Mouse (Mus musculus): ENCODE data around the gene Ptprt. TPM values are rescaled to one million over a fixed set of nuclear protein-coding genes. Genes with fewer than 3 reads are reported as not detected.
A peak's percentile ranks its signal among the peaks of the same experiment; 100 is the strongest.

The Ptprt gene
- total RNA-seq, 2 experiments from 2014 or later: 0.41 to 0.59 TPM

- intact Hi-C loops (cut with DNase I): no loop called here
- no peak for DNase-seq
Observed at GRCm38 (mm10) chr2:162613480-162613879, 47.5 kb downstream of the Ptprt start.

GRCm38 (mm10) chr2:162602721-162603120, 58.2 kb downstream of the Ptprt start:
- no peak for DNase-seq
- intact Hi-C loops (cut with DNase I): no loop called here

- intact Hi-C loops (cut with DNase I): no loop called here
- no peak for DNase-seq
Observed at GRCm38 (mm10) chr2:162591388-162591787, 69.6 kb downstream of the Ptprt start.

- intact Hi-C loops (cut with DNase I): no loop called here
- peak; percentile 11 to 35 for DNase-seq
Observed at GRCm38 (mm10) chr2:162581651-162582050, 79.3 kb downstream of the Ptprt start.

GRCm38 (mm10) chr2:162577819-162578218, 83.1 kb downstream of the Ptprt start:
- intact Hi-C loops (cut with DNase I): no loop called here
- no peak for DNase-seq

- intact Hi-C loops (cut with DNase I): no loop called here
- DNase-seq: no peak
Observed at GRCm38 (mm10) chr2:162572851-162573250, 88.1 kb downstream of the Ptprt start.

- intact Hi-C loops (cut with DNase I): no loop called here
Observed at GRCm38 (mm10) chr2:162571037-162571436, 89.9 kb downstream of the Ptprt start.

GRCm38 (mm10) chr2:162568308-162569100, 92.4 kb downstream of the Ptprt start:
- peak in 1 of 2 experiments; percentile 13 for DNase-seq
- intact Hi-C loops (cut with DNase I): no loop called here

More at GRCm38 (mm10) chr2:162571037-162571436, 89.9 kb downstream of the Ptprt start:
- no peak for DNase-seq

- intact Hi-C loops (cut with DNase I): no loop called here
- DNase-seq: no peak
Observed at GRCm38 (mm10) chr2:162548312-162548711, 112.6 kb downstream of the Ptprt start.

GRCm38 (mm10) chr2:162531638-162532037, 129.3 kb downstream of the Ptprt start:
- intact Hi-C loops (cut with DNase I): no loop called here

GRCm38 (mm10) chr2:162528911-162529310, 132.0 kb downstream of the Ptprt start:
- intact Hi-C loops (cut with DNase I): no loop called here

More at GRCm38 (mm10) chr2:162531638-162532037, 129.3 kb downstream of the Ptprt start:
- DNase-seq: no peak

GRCm38 (mm10) chr2:162515993-162516392, 145.0 kb downstream of the Ptprt start:
- intact Hi-C loops (cut with DNase I): no loop called here

More at GRCm38 (mm10) chr2:162528911-162529310, 132.0 kb downstream of the Ptprt start:
- peak in 1 of 2 experiments; percentile 3 for DNase-seq

GRCm38 (mm10) chr2:162513072-162513471, 147.9 kb downstream of the Ptprt start:
- no peak for DNase-seq
- intact Hi-C loops (cut with DNase I): no loop called here

More at GRCm38 (mm10) chr2:162515993-162516392, 145.0 kb downstream of the Ptprt start:
- no peak for DNase-seq

GRCm38 (mm10) chr2:162512094-162512493, 148.9 kb downstream of the Ptprt start:
- no peak for DNase-seq
- intact Hi-C loops (cut with DNase I): no loop called here

- DNase-seq: no peak
- intact Hi-C loops (cut with DNase I): no loop called here
Observed at GRCm38 (mm10) chr2:162509016-162509415, 151.9 kb downstream of the Ptprt start.

GRCm38 (mm10) chr2:162507664-162508063, 153.3 kb downstream of the Ptprt start:
- intact Hi-C loops (cut with DNase I): no loop called here
- DNase-seq: no peak

- no peak for DNase-seq
- intact Hi-C loops (cut with DNase I): no loop called here
Observed at GRCm38 (mm10) chr2:162504850-162505249, 156.1 kb downstream of the Ptprt start.

GRCm38 (mm10) chr2:162499501-162499915, 161.4 kb downstream of the Ptprt start:
- intact Hi-C loops (cut with DNase I): no loop called here
- no peak for DNase-seq

GRCm38 (mm10) chr2:162498191-162498590, 162.8 kb downstream of the Ptprt start:
- no peak for DNase-seq
- intact Hi-C loops (cut with DNase I): no loop called here

GRCm38 (mm10) chr2:162484036-162484435, 176.9 kb downstream of the Ptprt start:
- intact Hi-C loops (cut with DNase I): no loop called here
- DNase-seq: no peak

GRCm38 (mm10) chr2:162443106-162443505, 217.8 kb downstream of the Ptprt start:
- intact Hi-C loops (cut with DNase I): no loop called here
- no peak for DNase-seq

GRCm38 (mm10) chr2:162436646-162437045, 224.3 kb downstream of the Ptprt start:
- no peak for DNase-seq
- intact Hi-C loops (cut with DNase I): no loop called here
